Mouse (Mus musculus) forebrain, embryonic 16.5 days (tissue): Measurements from ENCODE around the gene Dram2. TPM values are rescaled to one million over a fixed set of nuclear protein-coding genes. Genes with fewer than 3 reads are reported as not detected.
"Not testable (repeated sequence)": the region's sequence is repeated elsewhere in the genome, so short reads cannot be mapped to it uniquely, and the experiment has no call there.

Source experiments
- ATAC-seq: fragments of 200-750 bp; cut with Nextera tagmentation; 2 replicates; pipeline ENCODE4 v1.8.0; 2017; ENCODE audit warnings: mild to moderate bottlenecking, moderate library complexity
- H3K27ac ChIP-seq: fragments of 300-500 bp; sonication (generic); 2 replicates; pipeline ENCODE4 v1.5.1; 2014; ENCODE audit warnings: low read length, control low read depth
- H3K27me3 ChIP-seq: fragments of 300-500 bp; sonication (generic); replicated peaks from 2 replicates; pipeline ENCODE4 v1.6.1; 2014; ENCODE audit warnings: low read length; ENCODE audit not compliant: control insufficient read depth, insufficient read depth
- H3K36me3 ChIP-seq: fragments of 300-500 bp; sonication (generic); 2 replicates; pipeline ENCODE4 v1.6.1; 2014; ENCODE audit not compliant: control insufficient read depth, insufficient read depth
- H3K4me1 ChIP-seq: fragments of 300-500 bp; sonication (generic); replicated peaks from 2 replicates; pipeline ENCODE4 v1.6.1; 2014; ENCODE audit warnings: low read length; ENCODE audit not compliant: control insufficient read depth, insufficient read depth
- H3K4me2 ChIP-seq: fragments of 300-500 bp; sonication (generic); 2 replicates; pipeline ENCODE4 v1.6.1; 2014; ENCODE audit warnings: mild to moderate bottlenecking, low read length, control low read depth
- H3K4me3 ChIP-seq: fragments of 300-500 bp; sonication (generic); replicated peaks from 2 replicates; pipeline ENCODE4 v1.5.1; 2014; ENCODE audit warnings: mild to moderate bottlenecking, low read length, control low read depth
- H3K9ac ChIP-seq: fragments of 300-500 bp; sonication (generic); replicated peaks from 2 replicates; pipeline ENCODE4 v1.6.1; 2014; ENCODE audit warnings: low read depth, low read length, control low read depth
- H3K9me3 ChIP-seq: fragments of 300-500 bp; sonication (generic); 2 replicates; pipeline ENCODE4 v1.6.1; 2016; ENCODE audit warnings: low read length; ENCODE audit not compliant: control insufficient read depth
- WGBS: fragments of 180-500 bp; shearing (Covaris S2); extraction: QIAGEN DNeasy Blood & Tissue Kit; methylation state at CpG from one replicate; pipeline ENCODE4 v1.1.7; 2014; 5-methylcytosine and 5-hydroxymethylcytosine counted together
- polyA plus RNA-seq: library from polyadenylated mRNA; unstranded; fragments of >200 nt; fragmentation: Nextera tagmentation; extraction: Ambion mirVana; gene quantifications from 2 replicates; pipeline ENCODE4 v1.2.1, GENCODE M21; 2015

The Dram2 gene
- polyA plus RNA-seq, 1 experiment from 2014 or later = 65.0 TPM

- H3K27me3 ChIP-seq, ATAC-seq, H3K9me3 ChIP-seq, H3K4me1 ChIP-seq, H3K4me2 ChIP-seq, H3K9ac ChIP-seq, H3K27ac ChIP-seq, H3K4me3 ChIP-seq, H3K36me3 ChIP-seq: not testable (repeated sequence)
- 85% methylated on average over 4 of the region's 4 CpGs for WGBS
Observed at GRCm38 (mm10) chr3:106593631-106594030, 46.0 kb downstream of the Dram2 start.

DNA sequence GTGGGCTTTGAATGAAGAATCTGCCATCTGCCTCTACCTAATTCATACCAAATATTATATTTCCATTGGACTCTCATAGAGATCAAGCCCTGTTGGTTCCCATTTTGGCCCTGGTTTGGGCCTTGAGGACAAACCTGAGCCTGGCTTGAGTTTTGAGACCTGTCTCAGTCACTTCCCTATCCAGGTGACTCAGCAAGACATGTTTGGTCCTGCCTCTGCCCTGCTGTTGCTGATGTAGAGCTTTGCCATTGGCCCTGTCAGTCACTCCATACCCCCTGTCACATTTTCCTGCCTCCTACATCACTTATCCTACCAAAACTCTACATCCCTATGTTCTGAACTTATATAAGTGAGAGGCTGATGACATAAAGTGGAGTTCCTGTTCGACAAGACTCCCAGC, 70.5 kb downstream of the Dram2 start:
- H3K4me1 ChIP-seq = no peaks in the 10 kb centered on the region
- H3K36me3 ChIP-seq = no peaks in the 10 kb centered on the region
- no peak overlapping the region for H3K4me3 ChIP-seq
- WGBS = 85% methylated on average over 1 of the region's 1 CpGs
- ATAC-seq = no peak
- no peak overlapping the region for H3K9ac ChIP-seq
- H3K9me3 ChIP-seq = no peaks in the 10 kb centered on the region
- no peaks in the 10 kb centered on the region for H3K27me3 ChIP-seq
- H3K4me2 ChIP-seq = no peak overlapping the region
- no peak overlapping the region for H3K27ac ChIP-seq

Other genes with a start within 250 kb of the Dram2 start
- gene Chil6, start 141.6 kb upstream of the Dram2 start, polyA plus RNA-seq = not detected in 2 replicates
- 0.43 and 0.67 TPM in 2 replicates for gene Dennd2d, start 65.4 kb upstream of the Dram2 start, polyA plus RNA-seq
- 45.2 and 45.8 TPM in 2 replicates for gene Cept1, start within 50 bp of the Dram2 start, polyA plus RNA-seq
- gene Lrif1, start 137.2 kb downstream of the Dram2 start, polyA plus RNA-seq = 18.8 and 19.2 TPM in 2 replicates
- 3.3 and 4.1 TPM in 2 replicates for gene Cd53, start 242.4 kb downstream of the Dram2 start, polyA plus RNA-seq